Mouse (Mus musculus): ENCODE measurements around the gene Spata21. TPM values are rescaled to one million over a fixed set of nuclear protein-coding genes. Genes with fewer than 3 reads are reported as not detected.

Gene Spata21
- 0.31 TPM in 1 of 2 replicates, not detected in the other for polyA plus RNA-seq (2016; fragmentation: Nextera tagmentation; extraction: Ambion mirVana)

GRCm38 (mm10) chr4:141088033-141088432 lies at the start of gene Spata21:
Spata21 (plus strand) TSS chr4:141088333.
- 81% methylated on average over 6 of the region's 6 CpGs for WGBS
- no peak within 1 kb of the TSS for H3K27ac ChIP-seq (replicated peaks)
- H3K9ac ChIP-seq (replicated peaks): no peak within 1 kb of the TSS
- no peak within 1 kb of the TSS for H3K4me2 ChIP-seq (replicated peaks)
- no peaks in the 10 kb centered on the region for H3K27me3 ChIP-seq
- H3K4me1 ChIP-seq: no peaks in the 10 kb centered on the region
- no peaks in the 10 kb centered on the region for H3K9me3 ChIP-seq
- H3K36me3 ChIP-seq: no peaks in the 10 kb centered on the region
- ATAC-seq (ENCODE audit: low FRiP score, low read depth): no peak
- no peak within 1 kb of the TSS for H3K4me3 ChIP-seq

DNA sequence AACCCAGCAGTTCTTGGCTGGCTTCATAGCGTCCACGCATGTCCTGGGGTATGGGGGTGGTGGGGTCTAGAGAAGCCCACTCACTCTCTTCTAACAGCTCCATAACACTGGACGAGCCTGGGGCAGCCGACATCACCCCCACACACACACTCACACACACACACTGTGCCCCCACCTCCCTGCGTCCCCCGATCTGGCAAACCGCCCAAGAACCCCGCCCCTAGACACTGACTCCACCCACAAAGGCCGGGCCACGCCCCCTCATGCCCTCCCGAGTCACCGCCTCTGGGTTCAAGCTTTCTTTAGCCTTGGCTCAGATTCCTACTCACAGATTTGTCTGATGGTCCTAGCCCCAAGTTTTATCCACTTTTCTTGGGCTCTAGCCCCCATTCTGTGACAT lies 47.0 kb upstream of the Spata21 start:
- ATAC-seq (ENCODE audit: low FRiP score, low read depth): no peak
- H3K9me3 ChIP-seq: no peaks in the 10 kb centered on the region
- WGBS: 49% methylated on average over 12 of the region's 12 CpGs
- no peak overlapping the region for H3K9ac ChIP-seq (replicated peaks)
- no peak overlapping the region for H3K27ac ChIP-seq (replicated peaks)
- peaks cover 6% of the 10 kb centered on the region for H3K4me1 ChIP-seq
- no peak overlapping the region for H3K4me2 ChIP-seq (replicated peaks)
- no peak overlapping the region for H3K4me3 ChIP-seq
- H3K27me3 ChIP-seq: no peaks in the 10 kb centered on the region
- H3K36me3 ChIP-seq: peaks cover 65% of the 10 kb centered on the region

- whole genome bisulfite sequencing: 25% methylated on average over 8 of the region's 8 CpGs
- Histone ChIP-seq H3K9ac (replicated peaks) (no peak overlapping the region), H3K4me1 (peaks cover 35% of the 10 kb centered on the region), H3K27me3 (no peaks in the 10 kb centered on the region), H3K4me3 (no peak overlapping the region), H3K9me3 (no peaks in the 10 kb centered on the region), H3K27ac (replicated peaks) (0 out of 2 replicates have a peak overlapping the region, but pooled peaks have one; percentile 2), H3K36me3 (peaks cover 45% of the 10 kb centered on the region), H3K4me2 (replicated peaks) (0 out of 2 replicates have a peak overlapping the region, but pooled peaks have one; percentile 6)
- ATAC-seq (ENCODE audit: low FRiP score, low read depth): peak; percentile 53; the same call in 1 of the 2 replicates
These were observed 43.3 kb upstream of the Spata21 start for GRCm38 (mm10) chr4:141044816-141045215.

DNA sequence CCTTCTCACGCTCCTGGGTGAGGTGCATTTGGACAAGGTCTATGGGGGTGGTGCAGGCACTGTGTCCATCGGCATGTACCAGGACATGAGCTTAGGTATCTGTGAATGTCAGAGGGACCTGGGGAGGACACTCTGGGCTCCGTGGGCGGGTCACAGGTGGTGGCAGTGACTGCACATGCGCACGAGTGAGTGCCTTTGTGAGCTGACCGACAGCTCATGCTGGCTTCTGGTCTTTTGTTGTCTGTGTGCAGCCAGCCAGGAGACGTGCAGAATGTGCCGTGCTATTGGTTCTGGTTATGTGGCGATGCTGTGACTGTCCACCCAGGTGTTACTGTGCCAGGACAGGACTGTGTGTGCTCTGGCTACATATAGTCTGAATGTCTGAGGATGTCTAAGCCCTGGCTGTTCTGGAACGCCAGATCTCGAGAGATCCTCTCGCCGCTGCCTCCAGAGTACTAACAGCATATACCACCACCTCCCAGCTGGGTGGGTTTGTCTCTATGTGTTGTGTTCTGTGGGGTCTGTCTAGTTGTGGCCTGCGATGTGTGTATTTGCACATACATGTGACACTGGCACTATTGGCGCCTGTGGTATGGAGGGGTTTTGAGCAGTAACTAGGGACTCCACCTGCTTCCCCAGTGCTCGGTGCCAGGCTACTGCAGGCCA lies 39.2 kb upstream of the Spata21 start:
- peaks cover 17% of the 10 kb centered on the region for H3K36me3 ChIP-seq
- no peaks in the 10 kb centered on the region for H3K27me3 ChIP-seq
- 32% methylated on average over 17 of the region's 17 CpGs for WGBS
- H3K4me2 ChIP-seq (replicated peaks): peak overlapping the region; percentile 44
- peak overlapping the region; percentile 94 for H3K27ac ChIP-seq (replicated peaks)
- peak overlapping the region; percentile 48 for H3K9ac ChIP-seq (replicated peaks)
- peak; percentile 44 for ATAC-seq (ENCODE audit: low FRiP score, low read depth)
- H3K4me1 ChIP-seq: peaks cover 67% of the 10 kb centered on the region
- peak overlapping the region; percentile 1; the same call in 1 of the 2 replicates for H3K4me3 ChIP-seq
- H3K9me3 ChIP-seq: no peaks in the 10 kb centered on the region

DNA sequence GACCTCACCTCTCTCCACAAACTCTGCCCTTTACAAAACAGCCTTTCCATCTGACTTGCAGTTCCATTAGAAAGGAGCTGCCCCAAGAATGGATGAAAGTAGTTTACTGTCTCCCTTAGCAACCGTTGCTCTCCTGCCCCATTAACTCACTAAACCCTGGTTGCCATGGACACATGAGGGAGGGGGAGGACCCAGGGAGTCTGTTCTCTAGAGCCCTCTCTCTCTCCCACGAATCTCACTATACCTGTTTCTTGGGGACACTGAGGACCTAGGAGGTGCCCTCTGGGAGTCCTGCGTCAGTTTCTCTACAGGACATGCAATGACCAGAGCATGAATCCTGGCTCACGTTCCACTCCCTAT lies 38.7 kb upstream of the Spata21 start:
- peak overlapping the region; percentile 44 for H3K4me2 ChIP-seq (replicated peaks)
- H3K9me3 ChIP-seq: no peaks in the 10 kb centered on the region
- H3K4me3 ChIP-seq: no peak overlapping the region
- H3K36me3 ChIP-seq: peaks cover 17% of the 10 kb centered on the region
- peaks cover 72% of the 10 kb centered on the region for H3K4me1 ChIP-seq
- peak overlapping the region; percentile 48; the same call in 1 of the 2 replicates for H3K9ac ChIP-seq (replicated peaks)
- peak; percentile 72 for ATAC-seq (ENCODE audit: low FRiP score, low read depth)
- no peaks in the 10 kb centered on the region for H3K27me3 ChIP-seq
- 10% methylated on average over 4 of the region's 4 CpGs for WGBS
- peak overlapping the region; percentile 94 for H3K27ac ChIP-seq (replicated peaks)

DNA sequence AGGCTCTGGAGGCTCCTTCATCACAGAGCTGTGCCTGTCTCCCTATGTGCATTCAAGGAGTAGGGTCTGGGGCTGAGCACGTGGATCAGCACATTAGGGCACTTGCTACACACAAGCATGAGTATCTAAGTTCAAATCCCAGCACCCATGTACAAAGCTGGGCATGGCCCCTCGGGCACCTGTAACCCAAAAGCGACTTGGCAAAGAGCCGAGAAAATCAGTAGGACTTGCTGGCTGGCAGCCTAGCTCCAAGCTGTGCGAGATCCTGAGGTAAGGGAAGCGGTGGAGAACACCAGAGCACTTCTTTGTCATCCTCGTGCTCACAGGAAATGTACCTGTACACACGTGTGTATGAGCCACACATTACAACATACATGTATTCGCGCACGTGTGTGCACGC lies 35.7 kb upstream of the Spata21 start:
- ATAC-seq (ENCODE audit: low FRiP score, low read depth): no peak
- Histone ChIP-seq H3K4me2 (replicated peaks) (peak overlapping the region; percentile 2; the same call in 1 of the 2 replicates), H3K9ac (replicated peaks) (no peak overlapping the region), H3K4me3 (no peak overlapping the region), H3K27ac (replicated peaks) (peak overlapping the region; percentile 74), H3K9me3 (no peaks in the 10 kb centered on the region), H3K36me3 (peaks cover 22% of the 10 kb centered on the region), H3K4me1 (peaks cover 60% of the 10 kb centered on the region), H3K27me3 (no peaks in the 10 kb centered on the region)
- 77% methylated on average over 12 of the region's 12 CpGs for WGBS

DNA sequence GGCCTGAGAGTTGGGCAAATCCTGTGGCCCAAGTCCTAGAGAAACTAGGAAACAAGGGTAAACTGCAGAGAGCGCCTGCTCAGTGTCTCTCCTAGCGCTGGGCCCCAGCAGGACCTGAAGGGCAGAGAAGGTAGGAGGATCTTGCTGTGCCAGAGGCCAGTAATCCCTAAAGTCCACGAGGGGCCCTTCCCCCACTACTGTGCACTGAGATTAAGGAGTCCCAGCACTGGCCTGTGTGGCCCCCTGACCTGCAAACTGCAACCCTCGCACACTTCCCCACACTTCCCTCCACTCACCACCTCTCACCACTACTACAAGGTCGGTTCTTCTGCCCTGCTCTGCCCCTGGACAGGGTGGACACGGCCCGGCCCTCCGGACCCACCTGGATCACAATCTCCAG lies 35.0 kb upstream of the Spata21 start:
- Histone ChIP-seq H3K27ac (replicated peaks) (peak overlapping the region; percentile 74), H3K4me1 (peaks cover 57% of the 10 kb centered on the region), H3K4me2 (replicated peaks) (peak overlapping the region; percentile 47), H3K4me3 (peak overlapping the region; percentile 15; the same call in 1 of the 2 replicates), H3K9ac (replicated peaks) (peak overlapping the region; percentile 45), H3K9me3 (no peaks in the 10 kb centered on the region), H3K27me3 (no peaks in the 10 kb centered on the region), H3K36me3 (peaks cover 23% of the 10 kb centered on the region)
- ATAC-seq (ENCODE audit: low FRiP score, low read depth): peak; percentile 13
- WGBS: 18% methylated on average over 8 of the region's 8 CpGs

- Histone ChIP-seq H3K36me3 (peaks cover 23% of the 10 kb centered on the region), H3K4me1 (peaks cover 54% of the 10 kb centered on the region)
These were observed 34.5 kb upstream of the Spata21 start for GRCm38 (mm10) chr4:141053568-141054161.

GRCm38 (mm10) chr4:141056970-141057369 lies 31.2 kb upstream of the Spata21 start:
- Histone ChIP-seq H3K4me1 (peaks cover 46% of the 10 kb centered on the region), H3K9me3 (no peaks in the 10 kb centered on the region), H3K36me3 (peaks cover 23% of the 10 kb centered on the region), H3K4me3 (no peak overlapping the region), H3K27me3 (no peaks in the 10 kb centered on the region), H3K4me2 (replicated peaks) (no peak overlapping the region), H3K27ac (replicated peaks) (no peak overlapping the region), H3K9ac (replicated peaks) (no peak overlapping the region)
- no peak for ATAC-seq (ENCODE audit: low FRiP score, low read depth)
- WGBS: 93% methylated on average over 10 of the region's 10 CpGs

More at GRCm38 (mm10) chr4:141053568-141054161, 34.5 kb upstream of the Spata21 start:
- peak overlapping the region; percentile 74 for H3K27ac ChIP-seq (replicated peaks)
- peak overlapping the region; percentile 47 for H3K4me2 ChIP-seq (replicated peaks)
- H3K27me3 ChIP-seq: no peaks in the 10 kb centered on the region
- WGBS: 10% methylated on average over 17 of the region's 17 CpGs
- H3K9me3 ChIP-seq: no peaks in the 10 kb centered on the region
- H3K9ac ChIP-seq (replicated peaks): peak overlapping the region; percentile 45
- H3K4me3 ChIP-seq: peak overlapping the region; percentile 15; the same call in 1 of the 2 replicates
- ATAC-seq (ENCODE audit: low FRiP score, low read depth): peak; percentile 46

DNA sequence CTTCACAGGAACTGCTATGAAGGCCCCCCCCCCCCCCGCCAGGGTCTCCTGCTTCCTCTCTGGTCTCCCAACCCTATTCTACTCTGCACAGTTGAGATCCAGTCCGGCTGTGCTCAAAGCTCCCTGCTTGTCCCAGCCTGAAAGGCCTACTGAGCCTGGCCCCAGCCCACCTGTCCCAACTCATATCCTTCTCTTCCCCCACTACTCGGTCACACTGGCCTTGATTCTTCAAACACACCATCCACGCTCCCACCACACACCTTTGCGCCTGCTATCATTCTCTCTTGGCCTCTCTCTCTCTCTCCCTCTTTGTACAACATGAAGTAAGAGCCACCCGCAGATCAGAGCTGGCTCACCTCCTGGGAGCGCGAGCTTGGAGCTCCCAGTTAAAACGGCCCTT lies 29.3 kb upstream of the Spata21 start:
- Histone ChIP-seq H3K27ac (replicated peaks) (0 out of 2 replicates have a peak overlapping the region, but pooled peaks have one; percentile 15), H3K4me2 (replicated peaks) (no peak overlapping the region), H3K36me3 (peaks cover 23% of the 10 kb centered on the region), H3K9me3 (no peaks in the 10 kb centered on the region), H3K9ac (replicated peaks) (0 out of 2 replicates have a peak overlapping the region, but pooled peaks have one; percentile 15), H3K4me1 (peaks cover 27% of the 10 kb centered on the region), H3K4me3 (no peak overlapping the region), H3K27me3 (no peaks in the 10 kb centered on the region)
- no peak for ATAC-seq (ENCODE audit: low FRiP score, low read depth)
- 76% methylated on average over 9 of the region's 9 CpGs for WGBS

DNA sequence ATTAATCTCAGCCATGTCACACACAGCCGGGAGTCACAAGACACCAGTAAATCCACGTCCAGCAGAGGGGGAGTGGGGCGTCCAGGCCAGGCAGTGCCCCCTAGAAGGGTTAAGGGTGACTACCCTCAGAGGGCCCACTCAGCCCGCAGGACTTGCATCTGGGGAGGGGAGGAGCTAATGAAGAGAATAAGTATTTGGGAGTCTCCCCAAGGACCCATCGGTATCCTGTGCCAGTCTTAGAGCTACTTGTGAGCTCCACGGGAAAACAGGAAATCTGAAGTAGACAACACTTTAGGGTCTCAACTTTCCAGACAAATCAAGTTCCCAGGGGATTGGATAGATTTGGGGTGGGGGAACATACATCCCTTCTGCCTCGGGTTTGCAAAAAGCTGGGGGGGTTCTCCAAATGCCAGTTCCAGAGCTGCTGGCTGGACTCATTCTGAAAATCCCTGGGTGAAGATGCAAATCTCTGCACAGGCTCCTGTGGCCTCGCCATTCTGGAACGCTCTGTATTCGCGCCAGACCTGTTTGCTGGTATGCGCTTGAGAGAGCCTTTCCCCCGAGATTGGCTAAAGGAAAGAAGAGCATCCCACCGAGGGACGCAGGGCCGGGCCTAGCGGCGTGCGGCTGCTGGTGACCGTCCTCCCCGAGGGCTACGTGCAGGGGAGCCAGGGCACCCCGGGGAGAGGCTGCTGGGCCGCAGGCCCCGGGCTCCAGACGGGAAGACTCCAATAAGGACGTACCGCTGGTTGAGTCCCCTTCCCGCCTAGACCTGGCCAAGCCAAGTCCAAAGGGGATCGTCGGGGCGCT lies 28.3 kb upstream of the Spata21 start:
- peaks cover 22% of the 10 kb centered on the region for H3K36me3 ChIP-seq
- peak overlapping the region; percentile 75 for H3K4me2 ChIP-seq (replicated peaks)
- peak overlapping the region; percentile 71 for H3K9ac ChIP-seq (replicated peaks)
- WGBS: under 1% methylated on average over 32 of the region's 32 CpGs
- H3K4me1 ChIP-seq: peaks cover 20% of the 10 kb centered on the region
- no peak for ATAC-seq (ENCODE audit: low FRiP score, low read depth)
- H3K9me3 ChIP-seq: no peaks in the 10 kb centered on the region
- H3K27ac ChIP-seq (replicated peaks): peak overlapping the region; percentile 90
- no peaks in the 10 kb centered on the region for H3K27me3 ChIP-seq
- peak overlapping the region; percentile 64 for H3K4me3 ChIP-seq

Measured in midbrain, embryonic 12.5 days (tissue).